Mouse (Mus musculus) CD4-positive, CD25-positive, alpha-beta regulatory T cell, adult 2 months (primary cell): Measurements from ENCODE around the gene Vmn1r163.
"Not testable (repeated sequence)": the region's sequence is repeated elsewhere in the genome, so short reads cannot be mapped to it uniquely, and the experiment has no call there.

Experiments used
- DNase-seq: peaks from one replicate; pipeline ENCODE4 v3.0.0-alpha.2; 2012; ENCODE audit warnings: low read depth, low spot score

Gene Vmn1r163

DNA sequence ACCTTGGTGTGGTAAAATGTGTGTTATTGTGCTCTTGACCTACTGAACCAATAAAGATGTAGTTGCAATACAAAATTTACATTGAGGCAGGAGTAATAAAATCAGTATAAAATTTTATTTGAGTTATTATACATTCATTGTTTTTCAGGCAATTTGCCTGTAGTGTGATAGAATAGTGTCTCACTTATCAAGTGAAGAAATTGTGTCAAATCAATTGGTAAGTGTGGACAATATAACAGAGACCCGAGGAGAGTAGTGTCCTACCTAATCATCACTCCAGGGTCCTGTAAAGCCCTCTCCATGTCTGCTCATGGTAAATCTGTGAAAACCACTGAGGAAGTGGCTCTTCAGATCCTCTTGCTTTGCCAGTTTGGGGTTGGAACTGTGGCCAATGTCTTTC is at the start of gene Vmn1r163:
TSS of gene Vmn1r163 (plus strand) at position 301 of the 400 bp plus-strand sequence.
- not testable (repeated sequence) for DNase-seq

DNA sequence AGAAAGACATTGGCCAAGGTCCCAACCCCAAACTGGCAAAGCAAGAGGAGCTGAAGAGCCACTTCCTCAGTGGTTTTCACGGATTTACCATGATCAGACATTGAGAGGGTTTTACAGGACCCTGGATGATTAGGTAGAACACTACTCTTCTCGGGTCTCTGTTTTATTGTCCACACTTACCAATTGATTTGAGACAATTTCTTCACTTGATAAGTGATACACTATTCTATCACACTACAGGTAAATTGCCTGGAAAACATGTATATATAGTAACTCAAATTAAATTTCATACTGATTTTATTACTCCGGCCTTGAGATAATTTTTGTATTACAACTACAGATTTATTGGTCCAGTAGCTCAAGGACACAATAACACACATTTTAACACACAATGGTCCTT is 35.5 kb upstream of the Vmn1r163 start, which contains the start of gene Gm4216:
TSS of gene Gm4216 (minus strand) at position 101 of the 400 bp plus-strand sequence.
- DNase-seq: not testable (repeated sequence)

DNA sequence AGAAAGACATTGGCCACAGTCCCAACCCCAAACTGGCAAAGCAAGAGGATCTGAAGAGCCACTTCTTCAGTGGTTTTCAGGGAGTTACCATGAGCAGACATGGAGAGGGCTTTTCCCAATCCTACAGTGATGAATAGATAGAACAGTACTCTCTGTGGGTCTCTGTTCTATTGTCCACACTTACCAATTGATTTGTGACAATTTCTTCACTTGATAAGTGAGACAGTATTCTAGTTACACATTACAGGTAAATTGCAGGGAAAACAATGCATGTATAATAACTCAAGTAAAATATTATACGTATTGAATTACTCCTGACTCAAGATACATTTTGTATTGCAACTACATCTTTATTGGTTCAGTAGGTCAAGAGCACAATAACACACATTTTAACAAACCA is 12.0 kb downstream of the Vmn1r163 start, which contains the start of gene Gm8720:
TSS of gene Gm8720 (minus strand) at position 101 of the 400 bp plus-strand sequence.
- not testable (repeated sequence) for DNase-seq
